Mouse (Mus musculus): Measurements from ENCODE around the gene Ccna2.

Gene Ccna2

DNA sequence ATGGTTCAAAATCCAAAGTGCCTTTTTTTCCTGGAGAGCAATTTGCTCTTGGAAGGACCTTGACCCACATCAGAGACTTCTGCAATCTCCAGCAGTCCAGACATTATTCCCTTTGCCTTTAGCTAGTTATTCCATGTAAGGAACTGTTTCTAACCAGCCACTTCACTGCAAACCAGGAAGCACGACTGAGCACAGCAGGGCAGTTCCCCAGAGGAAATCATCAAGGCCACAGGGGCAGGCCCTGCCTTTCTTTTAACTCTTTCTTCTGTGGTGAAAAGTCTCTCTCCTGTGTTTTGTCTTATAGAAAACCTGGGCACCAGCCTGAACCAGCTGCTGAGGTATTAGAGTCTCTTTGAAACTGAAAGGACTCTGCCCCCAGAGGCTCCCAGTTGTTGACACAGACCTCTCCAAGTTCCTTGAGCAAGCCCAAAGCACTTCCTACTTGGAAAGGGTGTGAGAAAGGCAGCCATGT is 38.7 kb downstream of the Ccna2 start:
- DNase-seq (ENCODE audit: low spot score in 2 of 2), result no peak

GRCm38 (mm10) chr3:36532738-36533137 is 39.2 kb downstream of the Ccna2 start:
- DNase-seq (ENCODE audit: low spot score in 2 of 2), result no peak

GRCm38 (mm10) chr3:36531979-36532542 is 39.9 kb downstream of the Ccna2 start:
- DNase-seq (ENCODE audit: low spot score in 2 of 2), result no peak

GRCm38 (mm10) chr3:36531242-36531641 is 40.7 kb downstream of the Ccna2 start:
- no peak for DNase-seq (ENCODE audit: low spot score in 2 of 2)

- no peak for DNase-seq (ENCODE audit: low spot score in 2 of 2)
These were observed 41.2 kb downstream of the Ccna2 start for GRCm38 (mm10) chr3:36530781-36531180.

GRCm38 (mm10) chr3:36530345-36530744 is 41.6 kb downstream of the Ccna2 start:
- peak; percentile 62 to 63 for DNase-seq (ENCODE audit: low spot score in 2 of 2)

- no peak for DNase-seq (ENCODE audit: low spot score in 2 of 2)
These were observed 47.5 kb downstream of the Ccna2 start for GRCm38 (mm10) chr3:36524466-36524865.

GRCm38 (mm10) chr3:36522137-36522536 is 49.8 kb downstream of the Ccna2 start:
- DNase-seq (ENCODE audit: low spot score in 2 of 2), result no peak

GRCm38 (mm10) chr3:36521073-36522060 is 50.6 kb downstream of the Ccna2 start, which contains the start of gene Gm11549:
Gene Gm11549, minus strand, starts transcription at chr3:36521813.
- DNase-seq (ENCODE audit: low spot score in 2 of 2), result no peak

DNA sequence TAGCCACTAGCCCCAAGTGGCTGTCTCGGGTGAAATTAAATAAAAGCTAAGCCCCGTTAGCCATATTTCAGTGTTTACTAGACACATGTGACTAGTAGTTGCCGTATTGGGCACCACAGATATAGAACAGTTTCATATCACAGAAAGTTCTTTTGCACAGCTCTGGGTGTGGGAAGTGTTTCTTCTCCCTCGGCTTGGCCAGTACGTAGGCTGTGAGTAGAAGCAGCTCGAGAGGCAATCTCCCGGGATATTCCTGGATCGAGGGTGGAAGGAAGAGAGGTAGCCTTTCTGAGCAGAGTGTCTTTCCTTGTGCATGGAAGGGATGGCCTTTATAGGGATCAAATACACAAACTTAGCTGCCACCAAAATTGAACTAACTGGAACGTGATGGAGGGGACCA is 55.8 kb downstream of the Ccna2 start:
- no peak for DNase-seq (ENCODE audit: low spot score in 2 of 2)
